Comparison of ENCODE assay signal across 20 mouse cellular contexts in the genomic region with DNA sequence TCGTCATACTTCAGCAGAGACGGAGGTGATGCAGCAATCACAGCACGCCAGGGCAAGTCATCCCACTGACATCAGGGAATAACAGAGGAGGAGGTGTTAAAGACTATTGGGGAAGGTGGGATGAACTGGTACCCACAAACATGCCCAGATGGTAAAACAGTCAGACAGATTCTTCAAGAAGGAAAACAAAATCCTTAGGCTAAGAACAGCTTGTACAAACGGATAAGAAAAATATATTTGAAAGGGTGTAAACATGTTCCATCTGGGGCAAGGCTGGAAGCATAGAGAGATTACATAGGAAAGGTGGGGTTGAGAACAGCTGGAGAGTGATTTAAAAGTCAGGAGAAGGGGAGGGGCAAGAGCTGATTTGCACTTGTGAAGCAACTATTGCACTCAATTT.
A peak's percentile ranks its signal among the peaks of the same experiment; 100 is the strongest.
DNase-seq lines count a peak whose midpoint lies in the region; ATAC-seq and TF ChIP-seq lines count a peak whose summit lies in the region.
"Had no signal": no experiment of that assay in that cellular context is flagged by ENCODE, and none has a peak within 500 bp of the region (broad histone marks: within the 10 kb centered on the region; RNA-seq: fewer than 3 reads in every experiment).

No protein-coding gene starts in this region.

- 57% methylated on average over 4 of the region's 4 CpGs for WGBS in hindbrain, postnatal 0 days

- H3K4me3 ChIP-seq in hindbrain, postnatal 0 days (ENCODE audit: low read length): no peak overlapping the region
- H3K4me3 ChIP-seq: gastrocnemius, adult 2 months; heart, embryonic 13.5 days; intestine, embryonic 15.5 days; kidney, embryonic 15.5 days; stomach, embryonic 15.5 days had no signal

- no peak for TF ChIP-seq CTCF in hindbrain, postnatal 0 days (IDR thresholded peaks at IDR 0.05; ENCODE audit: low read depth)

- H3K4me1 ChIP-seq in hindbrain, postnatal 0 days (ENCODE audit: insufficient read depth, low read length): no peaks in the 10 kb centered on the region
- H3K4me1 ChIP-seq: heart, embryonic 13.5 days; intestine, embryonic 15.5 days; kidney, embryonic 15.5 days; stomach, embryonic 15.5 days had no signal

- no peaks in the 10 kb centered on the region for H3K27me3 ChIP-seq in hindbrain, postnatal 0 days (ENCODE audit: insufficient read depth, low read length)
- H3K27me3 ChIP-seq: heart, embryonic 13.5 days; intestine, embryonic 15.5 days; kidney, embryonic 15.5 days; stomach, embryonic 15.5 days had no signal

- H3K27ac ChIP-seq in hindbrain, postnatal 0 days: no peak overlapping the region
- H3K27ac ChIP-seq: gastrocnemius, adult 2 months; heart, embryonic 13.5 days; hindbrain, embryonic 14.5 days; intestine, embryonic 15.5 days; kidney, embryonic 15.5 days; stomach, embryonic 15.5 days had no signal

- H3K4me2 ChIP-seq in hindbrain, postnatal 0 days (ENCODE audit: low read depth, low read length): no peak overlapping the region
- H3K4me2 ChIP-seq: heart, embryonic 13.5 days; hindbrain, embryonic 14.5 days; intestine, embryonic 15.5 days; kidney, embryonic 15.5 days; midbrain, embryonic 11.5 days; stomach, embryonic 15.5 days had no signal

- no peaks in the 10 kb centered on the region for H3K9me3 ChIP-seq in hindbrain, postnatal 0 days (ENCODE audit: low read length)
- H3K9me3 ChIP-seq: heart, embryonic 13.5 days; intestine, embryonic 15.5 days; kidney, embryonic 15.5 days; stomach, embryonic 15.5 days had no signal

- no peaks in the 10 kb centered on the region for H3K36me3 ChIP-seq in hindbrain, postnatal 0 days (ENCODE audit: insufficient read depth, low read length)
- H3K36me3 ChIP-seq: heart, embryonic 13.5 days; intestine, embryonic 15.5 days; kidney, embryonic 15.5 days; stomach, embryonic 15.5 days had no signal

- no peak overlapping the region for H3K9ac ChIP-seq in hindbrain, postnatal 0 days (replicated peaks; ENCODE audit: low read length)
- H3K9ac ChIP-seq: heart, embryonic 13.5 days; hindbrain, embryonic 14.5 days; intestine, embryonic 15.5 days; kidney, embryonic 15.5 days; stomach, embryonic 15.5 days had no signal

- no peak for ATAC-seq in hindbrain, postnatal 0 days
- ATAC-seq: intestine, embryonic 15.5 days; lung, postnatal 0 days had no signal

- peak; percentile 69 to 70 for DNase-seq in frontal cortex, adult 2 months (ENCODE audit: extremely low spot score in 1 of 2, low spot score in 1 of 2)
- DNase-seq in frontal cortex, postnatal 10 days (ENCODE audit: low spot score in 2 of 2): no peak
- peak; percentile 50 to 54 for DNase-seq in right cerebral cortex, adult 2 months (ENCODE audit: low spot score in 2 of 2)
- DNase-seq in right cerebral cortex, postnatal 14 days: no peak
- DNase-seq in left cerebral cortex, adult 9 months (ENCODE audit: low spot score in 2 of 2): peak; percentile 64 to 67
- no peak for DNase-seq in hindbrain, postnatal 0 days (ENCODE audit: low spot score)
- DNase-seq in thymus, postnatal 25 days: no peak
- DNase-seq in adrenal gland, adult 8-10 months: no peak
- DNase-seq: B cell, adult 2 months; cerebellum, adult 9-11 months; gastrocnemius, adult 2 months; kidney, postnatal 4 days; liver had no signal

Comparison
In these comparisons a context has a peak if more than half of its experiments do, and no peak if none do; other contexts are left out.
1. DNase-seq: peak in frontal cortex, adult 2 months (2 of 2), right cerebral cortex, adult 2 months (2 of 2) and left cerebral cortex, adult 9 months (2 of 2); none in frontal cortex, postnatal 10 days (0 of 2), right cerebral cortex, postnatal 14 days (single experiment), hindbrain, postnatal 0 days (single experiment), thymus, postnatal 25 days (single experiment) and adrenal gland, adult 8-10 months (single experiment).